In genomic region chr16:87954715-87955441, GRCm38 (mm10) we compare ENCODE assay signal across 14 mouse cellular contexts.
"Had no signal": no experiment of that assay in that cellular context is flagged by ENCODE, and none has a peak within 500 bp of the region (broad histone marks: within the 10 kb centered on the region; RNA-seq: fewer than 3 reads in every experiment).

No protein-coding gene starts in this region.

- H3K9ac ChIP-seq: limb, embryonic 12.5 days; lung, embryonic 15.5 days; midbrain, embryonic 12.5 days; neural tube, embryonic 13.5 days had no signal

- H3K4me1 ChIP-seq: lung, embryonic 15.5 days; midbrain, embryonic 12.5 days; neural tube, embryonic 13.5 days had no signal

- H3K27ac ChIP-seq: hindbrain, postnatal 0 days; layer of hippocampus, adult 2 months; limb, embryonic 12.5 days; lung, embryonic 15.5 days; midbrain, embryonic 12.5 days; neural tube, embryonic 13.5 days had no signal

- H3K4me3 ChIP-seq: layer of hippocampus, adult 2 months; limb, embryonic 12.5 days; lung, embryonic 15.5 days; midbrain, embryonic 12.5 days; neural tube, embryonic 13.5 days had no signal

- H3K36me3 ChIP-seq: limb, embryonic 12.5 days; lung, embryonic 15.5 days; midbrain, embryonic 12.5 days; neural tube, embryonic 13.5 days had no signal

- ATAC-seq: hindbrain, postnatal 0 days; midbrain, embryonic 16.5 days had no signal

- H3K9me3 ChIP-seq: limb, embryonic 12.5 days; lung, embryonic 15.5 days; midbrain, embryonic 12.5 days; neural tube, embryonic 13.5 days had no signal

- DNase-seq: kidney, adult 11 months; kidney, postnatal 25 days; lung, postnatal 14 days; right cerebral cortex, adult 18-20 months; right cerebral cortex, postnatal 25 days; thymus, adult 18-20 months; thymus, postnatal 14 days had no signal

- H3K4me2 ChIP-seq: limb, embryonic 12.5 days; lung, embryonic 15.5 days; midbrain, embryonic 12.5 days; neural tube, embryonic 13.5 days had no signal

- H3K27me3 ChIP-seq: limb, embryonic 12.5 days; lung, embryonic 15.5 days; midbrain, embryonic 12.5 days; neural tube, embryonic 13.5 days had no signal
